Mouse (Mus musculus) skeletal muscle tissue, postnatal 0 days (tissue): Measurements from ENCODE around the gene Lrp2bp. TPM values are rescaled to one million over a fixed set of nuclear protein-coding genes. Genes with fewer than 3 reads are reported as not detected.

Experiments
- polyA plus RNA-seq: library from polyadenylated mRNA; unstranded; fragments of >200 nt; fragmentation: Nextera tagmentation; extraction: Ambion mirVana; gene quantifications from 2 replicates; pipeline ENCODE4 v1.2.1, GENCODE M21; 2015

Gene Lrp2bp
- 0.69 and 0.80 TPM in 2 replicates for polyA plus RNA-seq

GRCm38 (mm10) chr8:45999138-45999783, at the start of gene Lrp2bp:
TSS of gene Lrp2bp (plus strand) at chr8:45999303.

GRCm38 (mm10) chr8:45975126-45975836, 23.8 kb upstream of the Lrp2bp start, which contains the start of the genes 1700029J07Rik and Ufsp2:
TSS of gene 1700029J07Rik (minus strand) at chr8:45975252.
TSS of gene Ufsp2 (plus strand) at chr8:45975528.

GRCm38 (mm10) chr8:46005596-46005995, 6.5 kb downstream of the Lrp2bp start, which contains the start of gene Ankrd37:
TSS of gene Ankrd37 (minus strand) at chr8:46005707.

Other genes starting within 250 kb of the Lrp2bp start
- 691 and 863 TPM in 2 replicates for gene Pdlim3, start 113.8 kb upstream of the Lrp2bp start, polyA plus RNA-seq
- gene Ccdc110, start 64.7 kb upstream of the Lrp2bp start, polyA plus RNA-seq: not detected in 2 replicates
- gene 1700029J07Rik, start 24.1 kb upstream of the Lrp2bp start, polyA plus RNA-seq: 1.2 and 2.1 TPM in 2 replicates
- gene Ufsp2, start 23.8 kb upstream of the Lrp2bp start, polyA plus RNA-seq: 55.8 and 56.1 TPM in 2 replicates
- gene Ankrd37, start 6.4 kb downstream of the Lrp2bp start, polyA plus RNA-seq: 4.7 and 7.4 TPM in 2 replicates
- gene Cfap97, start 152.5 kb downstream of the Lrp2bp start, polyA plus RNA-seq: 17.2 and 19.2 TPM in 2 replicates
- 3.4 TPM in 2 replicates for gene Snx25, start 152.9 kb downstream of the Lrp2bp start, polyA plus RNA-seq
- 2,767 and 3,278 TPM in 2 replicates for gene Slc25a4, start 212.0 kb downstream of the Lrp2bp start, polyA plus RNA-seq